Mouse (Mus musculus) hindbrain, embryonic 14.5 days (tissue): ENCODE measurements around the gene Atp13a1. TPM values are rescaled to one million over a fixed set of nuclear protein-coding genes. Genes with fewer than 3 reads are reported as not detected.

Experiments used
- ATAC-seq: fragments of 200-750 bp; cut with Nextera tagmentation; 2 replicates; pipeline ENCODE4 v1.8.0; 2017; ENCODE audit warnings: moderate number of reproducible peaks, mild to moderate bottlenecking, moderate TSS enrichment, moderate library complexity; ENCODE audit not compliant: low FRiP score
- DNase-seq: peaks from one replicate; pipeline ENCODE4 v3.0.0-alpha.2; 2015; ENCODE audit warnings: low spot score
- H3K27ac ChIP-seq: fragments of 300-500 bp; sonication (generic); 2 replicates; pipeline ENCODE4 v1.5.1; 2014; ENCODE audit warnings: mild to moderate bottlenecking, moderate library complexity
- H3K27me3 ChIP-seq: fragments of 300-500 bp; sonication (generic); 2 replicates; pipeline ENCODE4 v1.6.1; 2014; ENCODE audit warnings: mild to moderate bottlenecking, low read length, mixed read lengths; ENCODE audit not compliant: control insufficient read depth, insufficient read depth
- H3K36me3 ChIP-seq: fragments of 300-500 bp; sonication (generic); replicated peaks from 2 replicates; pipeline ENCODE4 v1.6.1; 2014; ENCODE audit not compliant: control insufficient read depth, insufficient read depth
- H3K4me1 ChIP-seq: fragments of 300-500 bp; sonication (generic); replicated peaks from 2 replicates; pipeline ENCODE4 v1.6.1; 2014; ENCODE audit warnings: antibody characterized with exemption, low read length, mixed read lengths; ENCODE audit not compliant: control insufficient read depth, insufficient read depth
- H3K4me2 ChIP-seq: fragments of 300-500 bp; sonication (generic); replicated peaks from 2 replicates; pipeline ENCODE4 v1.6.1; 2014; ENCODE audit warnings: mild to moderate bottlenecking, moderate library complexity
- H3K4me3 ChIP-seq: fragments of 300-500 bp; sonication (generic); replicated peaks from 2 replicates; pipeline ENCODE4 v1.5.1; 2014; ENCODE audit warnings: mild to moderate bottlenecking, low read length
- H3K9ac ChIP-seq: fragments of 300-500 bp; sonication (generic); 2 replicates; pipeline ENCODE4 v1.6.1; 2014
- H3K9me3 ChIP-seq: fragments of 300-500 bp; sonication (generic); 2 replicates; pipeline ENCODE4 v1.6.1; 2016; ENCODE audit warnings: low read length; ENCODE audit not compliant: control insufficient read depth
- WGBS: fragments of 180-500 bp; shearing (Covaris S2); extraction: QIAGEN DNeasy Blood & Tissue Kit; methylation state at CpG from one replicate; pipeline ENCODE4 v1.1.7; 2014; 5-methylcytosine and 5-hydroxymethylcytosine counted together
- polyA plus RNA-seq: library from polyadenylated mRNA; unstranded; fragments of >200 nt; fragmentation: Nextera tagmentation; extraction: Ambion mirVana; gene quantifications from 2 replicates; pipeline ENCODE4 v1.2.1, GENCODE M21; 2014

The Atp13a1 gene
- polyA plus RNA-seq, 1 experiment from 2014 or later = 48.3 TPM

DNA sequence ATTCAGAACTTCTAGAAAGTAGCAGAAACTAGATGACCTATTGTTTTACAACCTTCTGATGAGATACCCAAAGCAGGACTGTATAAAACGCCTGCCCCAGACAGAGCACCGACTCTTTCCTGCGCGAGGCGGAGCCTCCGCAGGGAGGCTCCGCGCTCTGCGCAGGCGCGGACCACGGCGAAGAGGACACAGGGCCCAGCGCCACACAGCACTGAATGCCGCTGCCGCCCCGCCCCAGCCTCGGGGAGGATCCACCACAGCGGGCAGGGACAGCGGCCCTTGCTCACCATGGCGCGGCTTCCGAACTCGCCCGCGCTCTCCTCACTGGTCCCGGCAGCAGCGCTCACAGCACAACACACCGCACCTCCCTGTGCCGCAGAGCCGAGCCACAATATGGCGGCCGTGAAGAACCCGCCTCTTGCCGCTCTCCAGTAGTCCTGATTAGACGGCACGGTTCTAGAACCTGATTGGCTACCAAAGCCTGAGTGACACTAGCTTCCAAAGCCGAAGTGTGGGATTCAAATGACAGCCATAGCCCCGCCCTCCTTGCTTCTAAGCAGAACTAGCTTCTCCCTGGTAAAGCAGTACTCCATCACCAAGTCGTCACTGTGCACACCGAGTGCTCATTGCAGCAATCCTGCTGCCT, 16.3 kb upstream of the Atp13a1 start, which contains the start of gene Gm20422:
Gene Gm20422 (minus strand): TSS at position 384 of the 646 bp plus-strand sequence.
- WGBS = under 1% methylated on average over 41 of the region's 41 CpGs
- Histone ChIP-seq H3K9ac (peak within 1 kb of the TSS; percentile 80), H3K4me2 (peak within 1 kb of the TSS; percentile 79), H3K9me3 (no peaks in the 10 kb centered on the region), H3K4me1 (peaks cover 21% of the 10 kb centered on the region), H3K27me3 (no peaks in the 10 kb centered on the region), H3K4me3 (peak within 1 kb of the TSS; percentile 71), H3K36me3 (no peaks in the 10 kb centered on the region), H3K27ac (peak within 1 kb of the TSS; percentile 99)
- peak; percentile 95 for DNase-seq
- ATAC-seq = peak; percentile 99

DNA sequence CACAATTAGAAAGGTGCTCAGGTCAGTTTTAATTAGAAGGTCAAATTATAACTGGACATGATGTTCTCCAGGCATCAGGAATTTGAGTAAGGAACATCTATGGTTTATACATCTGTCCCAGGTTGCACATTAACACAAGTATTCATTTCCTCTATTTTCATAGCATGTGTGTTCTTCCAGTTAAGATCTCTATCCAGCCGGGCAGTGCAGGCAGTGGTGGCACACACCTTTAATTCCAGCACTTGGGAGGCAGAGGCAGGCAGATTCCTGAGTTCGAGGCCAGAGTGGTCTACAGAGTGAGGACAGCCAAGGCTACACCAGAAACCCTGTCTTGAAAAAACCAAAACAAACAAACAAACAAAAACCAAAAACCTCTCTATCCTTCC, 15.8 kb upstream of the Atp13a1 start:
- ATAC-seq = no peak; the same call in 1 of the 2 replicates
- no peak for DNase-seq
- H3K27me3 ChIP-seq = no peaks in the 10 kb centered on the region
- no peaks in the 10 kb centered on the region for H3K9me3 ChIP-seq
- 59% methylated on average over 2 of the region's 2 CpGs for WGBS
- H3K9ac ChIP-seq = no peak overlapping the region
- H3K36me3 ChIP-seq = no peaks in the 10 kb centered on the region
- peaks cover 21% of the 10 kb centered on the region for H3K4me1 ChIP-seq
- H3K4me3 ChIP-seq = peak overlapping the region; percentile 71; the same call in 1 of the 2 replicates
- peak overlapping the region; percentile 99; the same call in 1 of the 2 replicates for H3K27ac ChIP-seq
- peak overlapping the region; percentile 28 for H3K4me2 ChIP-seq

DNA sequence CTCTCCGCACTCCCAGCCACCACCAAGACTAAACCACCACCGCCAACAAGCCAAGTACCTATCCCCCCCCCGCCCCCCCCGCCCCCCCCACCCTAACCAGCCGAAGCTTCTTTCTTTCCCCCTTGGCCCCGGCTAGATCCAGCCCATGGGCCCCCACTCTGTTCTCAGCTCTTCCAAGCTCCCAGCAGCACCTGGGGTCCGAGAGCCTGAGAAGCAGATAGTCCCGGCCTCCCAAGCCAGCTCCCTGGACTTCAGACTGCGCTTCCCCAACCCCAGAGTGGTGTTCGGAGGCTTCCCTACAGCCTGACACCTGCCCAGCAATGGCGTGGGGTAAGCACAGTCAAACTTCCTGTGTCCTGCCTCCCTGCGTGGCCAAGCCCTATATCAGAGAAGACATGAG, 13.9 kb upstream of the Atp13a1 start:
- DNase-seq (no peak), ATAC-seq (no peak)
- Histone ChIP-seq H3K9me3 (no peaks in the 10 kb centered on the region), H3K4me3 (no peak overlapping the region), H3K27ac (no peak overlapping the region), H3K27me3 (no peaks in the 10 kb centered on the region), H3K9ac (no peak overlapping the region), H3K36me3 (no peaks in the 10 kb centered on the region), H3K4me2 (no peak overlapping the region), H3K4me1 (peaks cover 20% of the 10 kb centered on the region)
- 57% methylated on average over 12 of the region's 12 CpGs for WGBS

DNA sequence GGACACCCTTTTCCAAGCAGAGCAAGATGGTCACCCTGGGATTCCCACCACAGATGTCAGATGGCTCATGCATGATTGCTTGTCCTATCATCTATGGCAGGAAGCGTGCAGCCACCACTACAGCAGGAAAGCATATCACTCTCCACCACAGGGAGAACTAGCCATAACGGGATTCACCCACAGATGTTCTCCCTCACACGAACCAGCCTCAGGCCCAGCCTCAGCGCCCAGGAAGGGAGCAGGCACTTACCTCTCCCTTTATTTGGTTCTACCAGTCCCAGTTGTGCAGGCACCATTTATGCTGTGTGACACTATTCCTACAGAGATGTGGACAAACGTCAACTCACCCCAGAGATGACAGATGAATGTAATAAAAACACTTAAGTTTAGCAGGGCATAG, 1.9 kb upstream of the Atp13a1 start:
- Histone ChIP-seq H3K27ac (no peak overlapping the region), H3K9ac (no peak overlapping the region), H3K27me3 (no peaks in the 10 kb centered on the region), H3K4me2 (no peak overlapping the region), H3K36me3 (peaks cover 8% of the 10 kb centered on the region; the same call in 1 of the 2 replicates), H3K4me1 (peaks cover 16% of the 10 kb centered on the region), H3K9me3 (no peaks in the 10 kb centered on the region), H3K4me3 (no peak overlapping the region)
- DNase-seq (no peak), ATAC-seq (no peak)
- 89% methylated on average over 5 of the region's 5 CpGs for WGBS

DNA sequence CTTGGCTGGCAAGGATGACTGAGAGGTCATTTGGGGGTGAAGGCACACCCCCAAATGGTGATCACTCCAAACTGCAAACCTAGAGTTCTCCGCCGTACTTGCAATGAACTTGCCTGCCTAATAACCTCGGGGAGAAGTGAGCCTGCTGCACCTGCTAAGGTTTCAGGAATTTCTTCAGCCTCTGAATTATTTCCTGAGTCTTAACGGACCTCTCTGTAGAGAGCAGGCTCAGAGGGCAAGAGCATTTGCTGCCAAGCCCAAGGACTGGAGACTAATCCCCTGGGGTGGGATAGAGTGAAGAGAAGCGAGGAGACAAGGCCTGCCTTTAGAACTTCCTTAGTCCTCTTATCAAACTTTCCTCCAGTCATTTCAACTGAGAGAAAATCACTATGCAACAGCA, 1.2 kb upstream of the Atp13a1 start:
- H3K9ac ChIP-seq = no peak overlapping the region
- no peak for ATAC-seq
- WGBS = 75% methylated on average over 5 of the region's 5 CpGs
- H3K4me2 ChIP-seq = peak overlapping the region; percentile 61; the same call in 1 of the 2 replicates
- no peaks in the 10 kb centered on the region for H3K9me3 ChIP-seq
- peaks cover 14% of the 10 kb centered on the region for H3K36me3 ChIP-seq
- H3K27me3 ChIP-seq = no peaks in the 10 kb centered on the region
- H3K4me3 ChIP-seq = peak overlapping the region; percentile 97; the same call in 1 of the 2 replicates
- peaks cover 16% of the 10 kb centered on the region for H3K4me1 ChIP-seq
- no peak for DNase-seq
- H3K27ac ChIP-seq = no peak overlapping the region

- Histone ChIP-seq H3K36me3 (peaks cover 21% of the 10 kb centered on the region), H3K9me3 (no peaks in the 10 kb centered on the region), H3K27me3 (no peaks in the 10 kb centered on the region), H3K27ac (peak overlapping the region; percentile 86), H3K4me3 (peak overlapping the region; percentile 97), H3K4me2 (peak overlapping the region; percentile 61), H3K9ac (peak overlapping the region; percentile 98), H3K4me1 (peaks cover 16% of the 10 kb centered on the region)
- DNase-seq (no peak), ATAC-seq (no peak)
- WGBS = 37% methylated on average over 11 of the region's 11 CpGs
Measured at GRCm38 (mm10) chr8:69790364-69790763, 599 bp upstream of the Atp13a1 start.

- peak overlapping the region; percentile 98 for H3K9ac ChIP-seq
- no peaks in the 10 kb centered on the region for H3K9me3 ChIP-seq
- no peaks in the 10 kb centered on the region for H3K27me3 ChIP-seq
- peak overlapping the region; percentile 97 for H3K4me3 ChIP-seq
- DNase-seq (no peak), ATAC-seq (peak; percentile 78; the same call in 1 of the 2 replicates)
- H3K36me3 ChIP-seq = peaks cover 33% of the 10 kb centered on the region
- H3K4me1 ChIP-seq = peaks cover 16% of the 10 kb centered on the region
- H3K4me2 ChIP-seq = peak overlapping the region; percentile 61
- H3K27ac ChIP-seq = peak overlapping the region; percentile 86
- under 1% methylated on average over 48 of the region's 48 CpGs for WGBS
Measured at GRCm38 (mm10) chr8:69791415-69792068, 579 bp downstream of the Atp13a1 start.

GRCm38 (mm10) chr8:69793666-69794065, 2.7 kb downstream of the Atp13a1 start:
- DNase-seq (no peak), ATAC-seq (no peak)
- Histone ChIP-seq H3K27ac (no peak overlapping the region), H3K36me3 (peaks cover 54% of the 10 kb centered on the region), H3K4me2 (no peak overlapping the region), H3K9me3 (no peaks in the 10 kb centered on the region), H3K4me3 (no peak overlapping the region), H3K9ac (no peak overlapping the region), H3K4me1 (peaks cover 16% of the 10 kb centered on the region), H3K27me3 (no peaks in the 10 kb centered on the region)
- WGBS = 92% methylated on average over 4 of the region's 4 CpGs

DNA sequence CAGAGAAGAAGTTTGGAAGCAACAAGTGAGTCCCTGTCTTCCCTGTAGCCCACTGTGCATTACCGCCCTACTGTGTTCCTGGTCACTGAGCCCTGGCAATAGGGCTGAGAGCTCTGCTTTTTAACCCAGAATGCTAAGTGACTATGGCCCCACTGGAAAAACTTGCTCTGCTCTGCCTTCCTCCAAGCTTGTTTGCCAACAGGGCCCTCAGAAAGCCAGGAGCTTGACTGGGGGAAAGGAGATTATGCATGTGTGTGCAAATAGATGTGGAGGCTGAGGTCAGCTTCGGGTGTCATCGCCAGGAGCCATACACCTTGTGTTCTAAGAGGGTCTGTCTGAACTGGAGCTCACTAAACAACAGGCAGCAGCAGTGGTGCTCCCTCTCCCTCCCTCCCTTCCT, 3.1 kb downstream of the Atp13a1 start:
- Histone ChIP-seq H3K27ac (no peak overlapping the region), H3K4me1 (peaks cover 16% of the 10 kb centered on the region), H3K4me2 (no peak overlapping the region), H3K9me3 (no peaks in the 10 kb centered on the region), H3K27me3 (no peaks in the 10 kb centered on the region), H3K4me3 (no peak overlapping the region), H3K9ac (no peak overlapping the region), H3K36me3 (peaks cover 58% of the 10 kb centered on the region)
- ATAC-seq (no peak), DNase-seq (no peak)
- WGBS = 95% methylated on average over 3 of the region's 3 CpGs
